Mouse (Mus musculus): ENCODE results near the gene Gm3045.

The Gm3045 gene

GRCm38 (mm10) chr13:56438211-56439075 is 12.0 kb downstream of the Gm3045 start, which contains the start of gene Slc25a48:
Gene Slc25a48 (plus strand): TSS chr13:56438355.
- no peak for DNase-seq (ENCODE audit: low spot score)

GRCm38 (mm10) chr13:56443411-56443810 is 17.0 kb downstream of the Gm3045 start:
- DNase-seq (ENCODE audit: low spot score): no peak

GRCm38 (mm10) chr13:56444112-56444511 is 17.7 kb downstream of the Gm3045 start:
- no peak for DNase-seq (ENCODE audit: low spot score)

- no peak for DNase-seq (ENCODE audit: low spot score)
Measured at GRCm38 (mm10) chr13:56444996-56445395, 18.6 kb downstream of the Gm3045 start.

GRCm38 (mm10) chr13:56449239-56450030 is 23.0 kb downstream of the Gm3045 start:
- DNase-seq (ENCODE audit: low spot score): no peak

GRCm38 (mm10) chr13:56450035-56450434 is 23.6 kb downstream of the Gm3045 start:
- DNase-seq (ENCODE audit: low spot score): no peak

GRCm38 (mm10) chr13:56458001-56458400 is 31.6 kb downstream of the Gm3045 start:
- DNase-seq (ENCODE audit: low spot score): no peak

- DNase-seq (ENCODE audit: low spot score): no peak
Measured at GRCm38 (mm10) chr13:56461460-56461859, 35.1 kb downstream of the Gm3045 start.

- DNase-seq (ENCODE audit: low spot score): no peak
Measured at GRCm38 (mm10) chr13:56462791-56463190, 36.4 kb downstream of the Gm3045 start.

GRCm38 (mm10) chr13:56463261-56463660 is 36.9 kb downstream of the Gm3045 start:
- no peak for DNase-seq (ENCODE audit: low spot score)

- DNase-seq (ENCODE audit: low spot score): no peak
Measured at GRCm38 (mm10) chr13:56463750-56464149, 37.4 kb downstream of the Gm3045 start.

- no peak for DNase-seq (ENCODE audit: low spot score)
Measured at GRCm38 (mm10) chr13:56467786-56468185, 41.4 kb downstream of the Gm3045 start.

GRCm38 (mm10) chr13:56468536-56468935 is 42.1 kb downstream of the Gm3045 start:
- DNase-seq (ENCODE audit: low spot score): peak; percentile 24

- DNase-seq (ENCODE audit: low spot score): no peak
Measured at GRCm38 (mm10) chr13:56471211-56471610, 44.8 kb downstream of the Gm3045 start.

- no peak for DNase-seq (ENCODE audit: low spot score)
Measured at GRCm38 (mm10) chr13:56471951-56472350, 45.6 kb downstream of the Gm3045 start.

- DNase-seq (ENCODE audit: low spot score): no peak
Measured at GRCm38 (mm10) chr13:56472661-56473060, 46.3 kb downstream of the Gm3045 start.

GRCm38 (mm10) chr13:56475363-56475762 is 49.0 kb downstream of the Gm3045 start:
- peak; percentile 69 for DNase-seq (ENCODE audit: low spot score)

GRCm38 (mm10) chr13:56476790-56477189 is 50.4 kb downstream of the Gm3045 start:
- DNase-seq (ENCODE audit: low spot score): peak; percentile 93

GRCm38 (mm10) chr13:56477271-56477670 is 50.9 kb downstream of the Gm3045 start:
- no peak for DNase-seq (ENCODE audit: low spot score)

- DNase-seq (ENCODE audit: low spot score): no peak
Measured at GRCm38 (mm10) chr13:56478027-56478426, 51.6 kb downstream of the Gm3045 start.

GRCm38 (mm10) chr13:56482146-56482545 is 55.8 kb downstream of the Gm3045 start, which contains the start of gene Il9:
Gene Il9 (minus strand): TSS chr13:56482246.
- no peak for DNase-seq (ENCODE audit: low spot score)
